Mouse (Mus musculus) intestine, embryonic 14.5 days (tissue): ENCODE measurements around the gene Ldlrap1. TPM values are rescaled to one million over a fixed set of nuclear protein-coding genes. Genes with fewer than 3 reads are reported as not detected.
A peak's percentile ranks its signal among the peaks of the same experiment; 100 is the strongest.

Experiments used
- ATAC-seq: fragments of 200-750 bp; cut with Nextera tagmentation; replicated peaks from 2 replicates; pipeline ENCODE4 v1.8.0; 2017; ENCODE audit warnings: low read depth, moderate number of reproducible peaks, moderate TSS enrichment, moderate library complexity; ENCODE audit not compliant: low FRiP score, low TSS enrichment
- DNase-seq: peaks from one replicate; pipeline ENCODE4 v3.0.0-alpha.2; 2018; ENCODE audit warnings: low spot score
- H3K27ac ChIP-seq: fragments of 300-500 bp; sonication (generic); 2 replicates; pipeline ENCODE4 v1.5.1; 2014; ENCODE audit warnings: low read depth, mild to moderate bottlenecking, control low read depth
- H3K27me3 ChIP-seq: fragments of 300-500 bp; sonication (generic); replicated peaks from 2 replicates; pipeline ENCODE4 v1.6.1; 2014; ENCODE audit warnings: low read length, control low read depth; ENCODE audit not compliant: control insufficient read depth, insufficient read depth
- H3K36me3 ChIP-seq: fragments of 300-500 bp; sonication (generic); 2 replicates; pipeline ENCODE4 v1.6.1; 2014; ENCODE audit warnings: low read length, control low read depth; ENCODE audit not compliant: control insufficient read depth, insufficient read depth
- H3K4me1 ChIP-seq: fragments of 300-500 bp; sonication (generic); replicated peaks from 2 replicates; pipeline ENCODE4 v1.6.1; 2014; ENCODE audit warnings: low read length, control low read depth, mixed read lengths; ENCODE audit not compliant: control insufficient read depth, insufficient read depth
- H3K4me2 ChIP-seq: fragments of 300-500 bp; sonication (generic); 2 replicates; pipeline ENCODE4 v1.6.1; 2014; ENCODE audit warnings: low read length
- H3K4me3 ChIP-seq: fragments of 300-500 bp; sonication (generic); 2 replicates; pipeline ENCODE4 v1.5.1; 2014; ENCODE audit warnings: low read depth, low read length, control low read depth, mixed read lengths
- H3K9ac ChIP-seq: fragments of 300-500 bp; sonication (generic); 2 replicates; pipeline ENCODE4 v1.6.1; 2014; ENCODE audit warnings: mild to moderate bottlenecking, low read length
- H3K9me3 ChIP-seq: fragments of 300-500 bp; sonication (generic); 2 replicates; pipeline ENCODE4 v1.6.1; 2016; ENCODE audit warnings: low read length, control low read depth; ENCODE audit not compliant: control insufficient read depth
- WGBS: fragments of 180-500 bp; shearing (Covaris S2); extraction: QIAGEN DNeasy Blood & Tissue Kit; methylation state at CpG from one replicate; pipeline ENCODE4 v1.1.7; 2014; 5-methylcytosine and 5-hydroxymethylcytosine counted together
- polyA plus RNA-seq: library from polyadenylated mRNA; unstranded; fragments of >200 nt; fragmentation: Nextera tagmentation; extraction: Ambion mirVana; gene quantifications from 2 replicates; pipeline ENCODE4 v1.2.1, GENCODE M21; 2014

Gene Ldlrap1
- polyA plus RNA-seq, 1 experiment from 2014 or later: 15.0 TPM

GRCm38 (mm10) chr4:134739530-134739929 lies 28.3 kb downstream of the Ldlrap1 start:
- Histone ChIP-seq H3K9ac (no peak overlapping the region), H3K36me3 (no peaks in the 10 kb centered on the region), H3K4me2 (no peak overlapping the region), H3K4me1 (0 out of 2 replicates have a peak, but pooled peaks cover 8% of the 10 kb centered on the region), H3K27me3 (no peaks in the 10 kb centered on the region), H3K27ac (no peak overlapping the region), H3K9me3 (no peaks in the 10 kb centered on the region), H3K4me3 (no peak overlapping the region)
- 74% methylated on average over 3 of the region's 3 CpGs for WGBS
- no peak for ATAC-seq
- DNase-seq: no peak

- no peak for DNase-seq
- no peak for ATAC-seq
- Histone ChIP-seq H3K4me1 (peaks cover 17% of the 10 kb centered on the region), H3K27me3 (no peaks in the 10 kb centered on the region), H3K27ac (no peak overlapping the region), H3K4me3 (no peak overlapping the region), H3K9me3 (no peaks in the 10 kb centered on the region), H3K36me3 (no peaks in the 10 kb centered on the region), H3K9ac (no peak overlapping the region), H3K4me2 (no peak overlapping the region)
- 57% methylated on average over 14 of the region's 14 CpGs for WGBS
Measured at GRCm38 (mm10) chr4:134737365-134737910, 30.4 kb downstream of the Ldlrap1 start.

DNA sequence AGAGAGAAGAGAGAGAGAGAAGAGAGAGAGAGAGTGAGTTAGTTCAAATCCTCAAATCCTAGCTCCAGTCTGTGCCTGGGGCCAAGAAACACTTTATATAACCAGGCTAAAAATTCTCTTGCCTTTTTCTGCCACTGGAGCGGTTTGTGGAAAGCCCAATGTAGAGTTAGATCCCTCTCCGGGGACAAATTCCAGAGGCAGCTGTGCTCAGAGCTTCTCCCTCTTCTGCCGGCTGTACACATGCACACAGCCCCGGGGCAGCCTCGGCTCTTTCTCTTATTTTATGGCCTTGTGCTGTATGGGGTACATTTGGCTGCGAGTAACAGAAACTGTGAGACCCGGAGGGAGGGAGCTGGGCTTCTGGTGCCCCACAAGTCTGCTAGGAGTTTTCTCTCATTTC lies 31.7 kb downstream of the Ldlrap1 start:
- Histone ChIP-seq H3K9me3 (no peaks in the 10 kb centered on the region), H3K4me3 (no peak overlapping the region), H3K36me3 (no peaks in the 10 kb centered on the region), H3K9ac (no peak overlapping the region), H3K27me3 (no peaks in the 10 kb centered on the region), H3K4me1 (peaks cover 17% of the 10 kb centered on the region), H3K4me2 (no peak overlapping the region), H3K27ac (no peak overlapping the region)
- ATAC-seq (no peak), DNase-seq (no peak)
- WGBS: 52% methylated on average over 7 of the region's 7 CpGs

DNA sequence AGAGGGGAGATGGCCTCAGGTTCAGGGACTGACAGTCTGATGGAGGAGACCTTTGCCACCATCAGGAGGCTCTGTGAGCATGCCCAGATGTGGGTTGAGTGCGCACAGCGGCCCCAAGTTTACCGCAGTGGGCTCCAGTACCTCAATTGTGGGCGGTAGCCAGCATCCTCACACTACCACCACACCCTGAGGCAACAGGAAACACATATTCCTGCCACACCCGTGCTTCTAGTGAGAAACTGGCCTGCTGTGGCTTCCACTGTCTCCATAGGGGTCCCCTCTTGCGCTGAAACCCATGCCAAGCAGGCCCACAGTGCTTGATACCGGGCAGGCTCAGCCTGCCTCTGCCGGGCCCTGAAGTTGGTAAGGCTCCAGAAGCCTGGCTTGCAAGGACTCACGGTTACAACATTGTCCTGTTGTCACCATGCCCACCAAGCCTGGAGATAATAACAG lies 33.2 kb downstream of the Ldlrap1 start:
- ATAC-seq (no peak; the same call in 1 of the 2 replicates), DNase-seq (peak; percentile 76)
- no peak overlapping the region for H3K4me3 ChIP-seq
- H3K9ac ChIP-seq: no peak overlapping the region
- H3K4me2 ChIP-seq: peak overlapping the region; percentile 24; the same call in 1 of the 2 replicates
- no peaks in the 10 kb centered on the region for H3K9me3 ChIP-seq
- H3K27me3 ChIP-seq: no peaks in the 10 kb centered on the region
- H3K4me1 ChIP-seq: peaks cover 21% of the 10 kb centered on the region
- 46% methylated on average over 9 of the region's 9 CpGs for WGBS
- H3K27ac ChIP-seq: peak overlapping the region; percentile 48
- H3K36me3 ChIP-seq: no peaks in the 10 kb centered on the region

- H3K4me2 ChIP-seq: peak overlapping the region; percentile 24
- H3K36me3 ChIP-seq: no peaks in the 10 kb centered on the region
- H3K27me3 ChIP-seq: no peaks in the 10 kb centered on the region
- peaks cover 21% of the 10 kb centered on the region for H3K4me1 ChIP-seq
- 5% methylated on average over 12 of the region's 13 CpGs for WGBS
- peak overlapping the region; percentile 48 for H3K27ac ChIP-seq
- no peak overlapping the region for H3K9ac ChIP-seq
- H3K9me3 ChIP-seq: no peaks in the 10 kb centered on the region
- DNase-seq: peak; percentile 78
- no peak overlapping the region for H3K4me3 ChIP-seq
- ATAC-seq: peak; percentile 96
Measured at GRCm38 (mm10) chr4:134734038-134734628, 33.7 kb downstream of the Ldlrap1 start.

DNA sequence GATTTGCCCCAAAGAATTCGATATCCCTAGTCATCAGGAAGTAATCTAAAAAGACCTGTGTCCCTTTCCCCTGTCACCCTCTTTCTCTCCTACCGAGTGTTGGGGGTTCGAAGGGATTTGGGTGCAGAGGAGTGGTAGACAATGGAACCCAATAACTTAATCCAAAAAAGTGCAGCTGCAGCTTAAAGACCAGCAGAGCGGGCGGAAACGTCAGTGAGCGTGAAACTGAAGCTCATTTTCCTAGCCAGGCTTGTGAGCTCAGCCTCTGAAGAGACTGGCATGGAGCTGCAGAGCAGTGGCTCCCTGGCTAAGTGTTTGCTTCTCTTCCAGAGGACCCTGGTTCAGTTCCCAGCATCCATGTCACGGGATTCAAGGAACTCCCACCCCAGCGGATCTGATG lies 34.5 kb downstream of the Ldlrap1 start:
- H3K4me1 ChIP-seq: peaks cover 21% of the 10 kb centered on the region
- DNase-seq: no peak
- no peak overlapping the region for H3K9ac ChIP-seq
- no peak for ATAC-seq
- WGBS: 65% methylated on average over 9 of the region's 9 CpGs
- no peaks in the 10 kb centered on the region for H3K9me3 ChIP-seq
- 0 out of 2 replicates have a peak overlapping the region, but pooled peaks have one; percentile 14 for H3K27ac ChIP-seq
- H3K27me3 ChIP-seq: no peaks in the 10 kb centered on the region
- no peak overlapping the region for H3K4me2 ChIP-seq
- no peak overlapping the region for H3K4me3 ChIP-seq
- no peaks in the 10 kb centered on the region for H3K36me3 ChIP-seq

DNA sequence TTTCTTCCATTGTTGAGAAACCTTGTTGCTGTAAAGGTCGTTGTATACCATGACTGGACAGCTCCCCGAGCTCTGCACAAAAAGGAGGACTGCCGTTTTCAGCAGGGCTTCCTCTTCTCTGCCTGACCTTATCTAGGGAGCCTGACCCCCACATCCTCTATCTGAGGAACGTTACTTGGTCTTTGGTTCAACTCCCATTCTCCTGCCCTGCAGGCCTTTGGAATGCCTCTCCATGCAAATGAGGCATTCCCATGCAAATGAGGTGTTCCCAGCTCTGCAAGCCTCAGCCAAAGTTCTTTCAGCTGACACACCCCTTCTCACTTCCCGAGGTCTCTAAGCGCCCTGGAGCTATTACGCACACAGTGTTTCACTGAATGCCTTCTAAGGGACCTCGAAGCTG lies 37.7 kb downstream of the Ldlrap1 start:
- Histone ChIP-seq H3K36me3 (no peaks in the 10 kb centered on the region), H3K27ac (no peak overlapping the region), H3K4me1 (peaks cover 22% of the 10 kb centered on the region), H3K27me3 (no peaks in the 10 kb centered on the region), H3K9me3 (no peaks in the 10 kb centered on the region), H3K4me3 (no peak overlapping the region), H3K9ac (no peak overlapping the region), H3K4me2 (no peak overlapping the region)
- 6% methylated on average over 8 of the region's 8 CpGs for WGBS
- no peak for ATAC-seq
- DNase-seq: no peak

DNA sequence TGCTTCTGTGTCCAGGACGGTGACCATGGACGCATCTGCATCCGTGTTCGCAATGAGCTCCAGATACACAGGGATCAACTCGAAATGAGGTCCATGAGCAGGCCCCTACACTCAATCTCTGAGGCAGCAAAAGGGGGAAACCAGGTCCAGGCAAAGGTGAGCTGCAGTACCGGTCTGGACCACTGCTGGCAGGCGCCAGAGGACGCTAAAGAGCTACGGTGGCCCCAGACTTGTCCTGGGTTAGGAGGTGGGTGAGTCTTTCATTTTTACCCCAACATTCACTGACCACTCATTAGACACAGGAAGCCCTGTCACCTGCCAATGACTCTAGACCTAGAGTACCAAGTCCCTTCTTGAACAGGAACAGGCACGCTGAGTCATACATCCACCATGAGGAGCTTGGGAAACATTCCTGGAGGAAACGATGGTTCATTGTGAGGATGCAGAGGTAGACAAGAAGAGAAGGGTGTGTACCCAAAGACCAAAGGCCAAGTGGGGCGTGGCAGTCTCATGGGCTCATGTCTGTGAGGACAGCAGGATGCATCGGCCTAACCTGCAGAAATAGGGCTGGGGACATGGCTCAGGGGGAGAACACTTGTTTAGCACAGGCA lies 42.0 kb downstream of the Ldlrap1 start:
- no peaks in the 10 kb centered on the region for H3K36me3 ChIP-seq
- H3K27me3 ChIP-seq: no peaks in the 10 kb centered on the region
- no peak overlapping the region for H3K4me2 ChIP-seq
- no peak overlapping the region for H3K27ac ChIP-seq
- 66% methylated on average over 13 of the region's 13 CpGs for WGBS
- no peak for DNase-seq
- ATAC-seq: no peak; the same call in 1 of the 2 replicates
- no peak overlapping the region for H3K9ac ChIP-seq
- peaks cover 17% of the 10 kb centered on the region for H3K4me1 ChIP-seq
- H3K9me3 ChIP-seq: no peaks in the 10 kb centered on the region
- no peak overlapping the region for H3K4me3 ChIP-seq
